Mouse (Mus musculus): ENCODE measurements around the gene Ifnl3. TPM values are rescaled to one million over a fixed set of nuclear protein-coding genes. Genes with fewer than 3 reads are reported as not detected.
A peak's percentile ranks its signal among the peaks of the same experiment; 100 is the strongest.
"Not testable (repeated sequence)": the region's sequence is repeated elsewhere in the genome, so short reads cannot be mapped to it uniquely, and the experiment has no call there.

The Ifnl3 gene
- polyA plus RNA-seq, 2 experiments, result not detected

- WGBS (ENCODE audit: insufficient replicate concordance), result 3% methylated on average over 19 of the region's 19 CpGs
- Histone ChIP-seq H3K36me3 (replicated peaks; ENCODE audit: control insufficient read depth, insufficient read depth, low read depth) (no peaks in the 10 kb centered on the region), H3K4me1 (replicated peaks; ENCODE audit: control insufficient read depth in 2 of 2, insufficient read depth in 2 of 2, low read length in 1 of 2) (0 out of 4 replicates have a peak, but pooled peaks cover 0 to 3% of the 10 kb centered on the region in 2 experiments), H3K4me2 (ENCODE audit: low read depth) (no peak overlapping the region), H3K9me3 (ENCODE audit: control insufficient read depth, low read length) (no peaks in the 10 kb centered on the region), H3K9ac (replicated peaks) (no peak overlapping the region), H3K27me3 (ENCODE audit: control insufficient read depth, insufficient read depth, low read length) (no peaks in the 10 kb centered on the region), H3K4me3 (ENCODE audit: insufficient read depth in 1 of 2, low read depth in 2 of 2, low read length in 2 of 2) (no peak overlapping the region), H3K27ac (no peak overlapping the region)
- TF ChIP-seq EP300 (IDR thresholded peaks at IDR 0.05; ENCODE audit: low read depth) (no peak), CTCF (IDR thresholded peaks at IDR 0.05; ENCODE audit: low read depth) (peak; percentile 93)
- peak; percentile 62; the same call in 1 of the 2 replicates for ATAC-seq (ENCODE audit: insufficient read depth)
- DNase-seq (ENCODE audit: low read depth in 3 of 3, low spot score in 3 of 3), result peak; percentile 36 to 58 (median 52)
Observed at GRCm38 (mm10) chr7:28527922-28528719, 5.5 kb downstream of the Ifnl3 start.

DNA sequence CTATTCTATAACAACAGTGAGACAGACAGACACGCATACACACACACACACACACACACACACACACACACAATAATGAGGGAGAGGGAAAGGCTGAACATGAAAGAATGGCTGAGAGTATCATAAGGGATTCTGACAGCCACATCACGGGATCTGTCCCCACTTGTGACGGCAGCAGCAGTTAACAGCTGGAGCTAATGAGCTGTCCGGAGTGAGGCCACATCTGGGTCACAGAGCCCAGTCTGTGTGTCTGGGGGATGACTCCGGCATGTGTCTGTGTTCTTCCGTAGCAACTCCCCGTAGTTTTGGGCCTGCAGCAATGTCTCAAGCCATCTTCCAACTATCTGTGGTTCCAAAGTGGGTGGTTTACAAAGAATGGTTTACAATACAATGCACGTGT, 9.4 kb downstream of the Ifnl3 start:
- Histone ChIP-seq H3K4me2 (ENCODE audit: low read depth) (no peak overlapping the region), H3K27ac (no peak overlapping the region), H3K36me3 (replicated peaks; ENCODE audit: control insufficient read depth, insufficient read depth, low read depth) (no peaks in the 10 kb centered on the region), H3K9ac (replicated peaks) (no peak overlapping the region), H3K4me1 (replicated peaks; ENCODE audit: control insufficient read depth in 2 of 2, insufficient read depth in 2 of 2, low read length in 1 of 2) (0 out of 4 replicates have a peak, but pooled peaks cover 0 to 3% of the 10 kb centered on the region in 2 experiments), H3K4me3 (ENCODE audit: insufficient read depth in 1 of 2, low read depth in 2 of 2, low read length in 2 of 2) (no peak overlapping the region), H3K9me3 (ENCODE audit: control insufficient read depth, low read length) (no peaks in the 10 kb centered on the region), H3K27me3 (ENCODE audit: control insufficient read depth, insufficient read depth, low read length) (no peaks in the 10 kb centered on the region)
- 73% methylated on average over 8 of the region's 8 CpGs for WGBS (ENCODE audit: insufficient replicate concordance)
- no peak for ATAC-seq (ENCODE audit: insufficient read depth)
- DNase-seq (ENCODE audit: low read depth in 3 of 3, low spot score in 3 of 3), result no peak
- TF ChIP-seq CTCF (IDR thresholded peaks at IDR 0.05; ENCODE audit: low read depth) (no peak), EP300 (IDR thresholded peaks at IDR 0.05; ENCODE audit: low read depth) (no peak)

DNA sequence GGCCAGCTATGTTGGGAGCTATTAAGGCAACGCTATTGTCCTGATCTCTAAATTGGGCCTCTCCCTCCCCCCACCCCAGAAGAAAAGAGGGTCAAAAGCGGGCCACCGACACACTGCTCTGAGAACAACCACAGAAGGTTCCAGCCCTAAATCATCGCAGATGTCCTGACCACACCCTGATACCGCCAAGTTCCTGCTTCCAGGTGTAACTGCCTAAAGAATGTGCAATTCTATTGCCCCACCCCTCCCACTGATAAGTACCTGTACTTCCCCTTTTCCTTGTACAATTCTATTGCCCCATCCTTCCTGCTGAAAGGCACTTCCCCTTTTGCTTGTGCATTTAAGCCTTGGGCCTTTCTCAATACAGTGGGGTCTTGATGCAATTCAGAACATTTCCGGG, 16.2 kb downstream of the Ifnl3 start:
- WGBS (ENCODE audit: insufficient replicate concordance), result 63% methylated on average over 6 of the region's 6 CpGs

DNA sequence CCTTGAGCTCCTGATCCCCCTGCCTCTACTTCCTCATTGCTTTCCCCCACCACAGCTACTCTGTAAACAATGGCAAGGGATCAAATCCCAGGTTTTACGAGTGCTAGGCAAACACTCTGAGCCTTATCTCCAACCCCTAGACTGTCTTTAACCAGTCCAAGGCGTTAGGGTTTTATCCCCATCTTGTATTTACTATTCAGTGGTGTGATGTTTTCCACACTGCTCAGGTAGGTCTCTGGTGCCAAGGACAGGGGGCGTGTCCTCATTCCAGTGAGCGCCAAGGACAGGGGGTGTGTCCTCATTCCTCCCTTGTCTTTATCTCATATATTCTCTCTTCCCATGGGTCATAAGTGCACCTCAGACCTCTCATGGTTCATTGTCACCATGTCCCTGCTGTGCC, 17.9 kb downstream of the Ifnl3 start, which contains the start of gene Sycn:
TSS of gene Sycn (plus strand) at position 360 of the 400 bp plus-strand sequence.
- Histone ChIP-seq H3K4me2 (ENCODE audit: low read depth) (no peak within 1 kb of the TSS), H3K9ac (replicated peaks) (no peak within 1 kb of the TSS), H3K4me3 (ENCODE audit: insufficient read depth in 1 of 2, low read depth in 2 of 2, low read length in 2 of 2) (no peak within 1 kb of the TSS), H3K27me3 (ENCODE audit: control insufficient read depth, insufficient read depth, low read length) (peaks cover 8% of the 10 kb centered on the region), H3K36me3 (replicated peaks; ENCODE audit: control insufficient read depth, insufficient read depth, low read depth) (no peaks in the 10 kb centered on the region), H3K27ac (no peak within 1 kb of the TSS), H3K9me3 (ENCODE audit: control insufficient read depth, low read length) (no peaks in the 10 kb centered on the region), H3K4me1 (replicated peaks; ENCODE audit: control insufficient read depth in 2 of 2, insufficient read depth in 2 of 2, low read length in 1 of 2) (no peaks in the 10 kb centered on the region)
- no peak for ATAC-seq (ENCODE audit: insufficient read depth)
- 51% methylated on average over 4 of the region's 4 CpGs for WGBS (ENCODE audit: insufficient replicate concordance)
- DNase-seq (ENCODE audit: low read depth in 3 of 3, low spot score in 3 of 3), result no peak
- TF ChIP-seq CTCF (IDR thresholded peaks at IDR 0.05; ENCODE audit: low read depth) (no peak), EP300 (IDR thresholded peaks at IDR 0.05; ENCODE audit: low read depth) (no peak)

More for the DNA sequence above, 16.2 kb downstream of the Ifnl3 start:
- not testable (repeated sequence) for H3K4me1 ChIP-seq (replicated peaks; ENCODE audit: control insufficient read depth in 2 of 2, insufficient read depth in 2 of 2, low read length in 1 of 2); H3K27me3 ChIP-seq (ENCODE audit: control insufficient read depth, insufficient read depth, low read length); H3K4me2 ChIP-seq (ENCODE audit: low read depth); H3K36me3 ChIP-seq (replicated peaks; ENCODE audit: control insufficient read depth, insufficient read depth, low read depth); H3K4me3 ChIP-seq (ENCODE audit: insufficient read depth in 1 of 2, low read depth in 2 of 2, low read length in 2 of 2); ATAC-seq (ENCODE audit: insufficient read depth); H3K9ac ChIP-seq (replicated peaks); H3K9me3 ChIP-seq (ENCODE audit: control insufficient read depth, low read length); DNase-seq (ENCODE audit: low read depth in 3 of 3, low spot score in 3 of 3); H3K27ac ChIP-seq

DNA sequence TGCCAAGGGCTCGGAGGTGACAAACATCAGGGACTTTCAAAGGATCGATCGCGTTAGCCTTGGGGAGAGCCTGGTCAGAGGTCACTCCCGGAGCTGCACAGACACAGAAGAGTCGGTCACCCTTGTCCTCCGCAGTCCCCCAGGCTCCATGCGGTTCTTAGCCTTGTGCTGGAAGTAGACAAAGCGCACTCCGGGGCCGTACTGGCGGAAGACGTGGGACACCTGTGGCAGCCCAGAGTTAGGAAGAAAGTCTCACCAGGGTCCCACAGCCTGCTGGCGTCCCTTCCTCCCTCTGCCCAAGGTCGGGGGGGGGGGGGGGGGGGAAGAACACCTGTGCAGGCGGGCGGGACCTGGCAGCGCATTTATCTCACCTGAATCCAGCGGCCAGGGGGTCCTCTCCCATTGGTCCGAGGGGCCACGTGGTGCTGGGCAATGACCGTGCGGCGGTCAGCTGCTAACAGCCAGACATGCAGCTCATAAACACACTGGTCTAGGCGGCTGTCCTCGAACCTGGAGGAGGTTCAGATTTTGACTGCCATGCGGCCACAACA, 21.5 kb downstream of the Ifnl3 start:
- WGBS (ENCODE audit: insufficient replicate concordance), result 14% methylated on average over 22 of the region's 27 CpGs
- no peaks in the 10 kb centered on the region for H3K9me3 ChIP-seq (ENCODE audit: control insufficient read depth, low read length)
- DNase-seq (ENCODE audit: low read depth in 3 of 3, low spot score in 3 of 3) (no peak), ATAC-seq (ENCODE audit: insufficient read depth) (no peak)
- no peak overlapping the region for H3K9ac ChIP-seq (replicated peaks)
- H3K4me2 ChIP-seq (ENCODE audit: low read depth), result peak overlapping the region; percentile 20
- no peaks in the 10 kb centered on the region for H3K36me3 ChIP-seq (replicated peaks; ENCODE audit: control insufficient read depth, insufficient read depth, low read depth)
- no peak for TF ChIP-seq EP300 (IDR thresholded peaks at IDR 0.05; ENCODE audit: low read depth)
- TF ChIP-seq CTCF (IDR thresholded peaks at IDR 0.05; ENCODE audit: low read depth), result no peak
- no peaks in the 10 kb centered on the region for H3K4me1 ChIP-seq (replicated peaks; ENCODE audit: control insufficient read depth in 2 of 2, insufficient read depth in 2 of 2, low read length in 1 of 2)
- no peak overlapping the region for H3K27ac ChIP-seq
- H3K4me3 ChIP-seq (ENCODE audit: insufficient read depth in 1 of 2, low read depth in 2 of 2, low read length in 2 of 2), result no peak overlapping the region
- peaks cover 25% of the 10 kb centered on the region for H3K27me3 ChIP-seq (ENCODE audit: control insufficient read depth, insufficient read depth, low read length)

All from liver, embryonic 14.5 days (tissue).